Mouse (Mus musculus) thymus, adult 2 months (tissue): ENCODE results near the gene B3gat2. TPM values are rescaled to one million over a fixed set of nuclear protein-coding genes. Genes with fewer than 3 reads are reported as not detected.

ENCODE experiments used
- DNase-seq: peaks from one replicate; pipeline ENCODE4 v3.0.0; 2021
- H3K27ac ChIP-seq: fragments of 200-500 bp; 2 replicates; pipeline ENCODE4 v1.5.1; 2012; ENCODE audit warnings: low read length, control low read depth; ENCODE audit not compliant: control insufficient read depth, insufficient read depth
- H3K27me3 ChIP-seq: fragments of 200-500 bp; 2 replicates; pipeline ENCODE4 v1.6.1; 2012; ENCODE audit warnings: mild to moderate bottlenecking, low read length, moderate library complexity, mixed read lengths; ENCODE audit not compliant: control insufficient read depth, insufficient read depth
- H3K36me3 ChIP-seq: fragments of 200-500 bp; 2 replicates; pipeline ENCODE4 v1.6.1; 2012; ENCODE audit warnings: mild to moderate bottlenecking, low read length, moderate library complexity; ENCODE audit not compliant: control insufficient read depth, insufficient read depth
- H3K4me1 ChIP-seq: fragments of 200-500 bp; replicated peaks from 2 replicates; pipeline ENCODE4 v1.6.1; 2012; ENCODE audit warnings: low read length; ENCODE audit not compliant: control insufficient read depth, insufficient read depth
- H3K4me3 ChIP-seq: fragments of 200-500 bp; 2 replicates; pipeline ENCODE4 v1.5.1; 2012; ENCODE audit warnings: mild to moderate bottlenecking, low read length, control low read depth, moderate library complexity; ENCODE audit not compliant: control insufficient read depth, insufficient read depth
- CTCF ChIP-seq: fragments of 200-500 bp; IDR thresholded peaks from 2 replicates; pipeline ENCODE4 v1.5.1; 2012; ENCODE audit warnings: mild to moderate bottlenecking, control low read depth, low read length, moderate library complexity, borderline replicate concordance; ENCODE audit not compliant: control insufficient read depth, poor library complexity, insufficient read depth; ENCODE audit errors: extremely low read depth
- POLR2A ChIP-seq: fragments of 200-500 bp; IDR thresholded peaks from 2 replicates; pipeline ENCODE4 v1.6.1; 2012; ENCODE audit warnings: mild to moderate bottlenecking, low read length, control low read depth, moderate library complexity; ENCODE audit not compliant: control insufficient read depth, poor library complexity, insufficient read depth; ENCODE audit errors: extremely low read depth
- WGBS: fragments of 180-500 bp; shearing (Covaris S2); methylation state at CpG from one replicate; pipeline ENCODE4 v1.1.7; 2018; 5-methylcytosine and 5-hydroxymethylcytosine counted together
- polyA plus RNA-seq: library from polyadenylated mRNA; depleted of rRNA; stranded (reverse); fragments of >200 nt; gene quantifications from 2 replicates; pipeline ENCODE4 v1.2.3, GENCODE M21; 2012; rRNA removed

Gene B3gat2
- 0.13 and 0.19 TPM in 2 replicates for polyA plus RNA-seq

GRCm38 (mm10) chr1:23761502-23762135 lies at the start of gene B3gat2:
Gene B3gat2 (plus strand): TSS chr1:23761753.
- no peak for DNase-seq

DNA sequence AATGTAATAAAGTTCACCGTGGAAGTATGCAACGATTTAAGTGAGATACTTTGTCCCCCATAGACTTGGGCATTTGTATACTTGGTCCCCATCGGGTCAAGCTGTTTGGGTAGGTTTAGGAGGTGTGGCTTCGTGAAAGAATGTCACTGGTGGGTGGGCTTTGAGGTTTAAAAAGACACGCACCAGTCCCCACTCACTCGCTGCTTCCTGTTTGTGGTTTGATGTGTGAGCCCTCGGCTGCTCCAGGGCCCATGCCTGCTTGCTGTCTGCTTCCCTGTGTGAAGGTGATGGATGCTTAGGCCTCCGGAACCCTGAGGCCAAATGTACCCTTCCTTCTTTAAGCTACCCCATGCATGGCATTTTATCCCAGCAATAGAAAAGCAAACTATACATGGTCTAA lies 41.2 kb upstream of the B3gat2 start:
- DNase-seq: no peak
- Histone ChIP-seq H3K27me3 (no peaks in the 10 kb centered on the region), H3K4me3 (no peak overlapping the region), H3K36me3 (no peaks in the 10 kb centered on the region), H3K4me1 (no peaks in the 10 kb centered on the region), H3K27ac (no peak overlapping the region)
- no peak for TF ChIP-seq POLR2A
- TF ChIP-seq CTCF: no peak
- WGBS: 70% methylated on average over 8 of the region's 8 CpGs

More at GRCm38 (mm10) chr1:23761502-23762135, at the start of gene B3gat2:
- no peak within 1 kb of the TSS for H3K27ac ChIP-seq
- no peaks in the 10 kb centered on the region for H3K4me1 ChIP-seq
- H3K27me3 ChIP-seq: peaks cover 7% of the 10 kb centered on the region
- WGBS: 4% methylated on average over 34 of the region's 34 CpGs
- H3K4me3 ChIP-seq: no peak within 1 kb of the TSS
- no peaks in the 10 kb centered on the region for H3K36me3 ChIP-seq
- TF ChIP-seq POLR2A: no peak
- no peak for TF ChIP-seq CTCF

GRCm38 (mm10) chr1:23721036-23721435 lies 40.5 kb upstream of the B3gat2 start:
- no peaks in the 10 kb centered on the region for H3K4me1 ChIP-seq
- TF ChIP-seq POLR2A (no peak), CTCF (no peak)
- H3K27me3 ChIP-seq: no peaks in the 10 kb centered on the region
- no peak overlapping the region for H3K27ac ChIP-seq
- H3K4me3 ChIP-seq: no peak overlapping the region
- 87% methylated on average over 2 of the region's 2 CpGs for WGBS
- no peak for DNase-seq
- H3K36me3 ChIP-seq: no peaks in the 10 kb centered on the region

GRCm38 (mm10) chr1:23722469-23723372 lies 38.8 kb upstream of the B3gat2 start:
- no peak for DNase-seq
- 91% methylated on average over 15 of the region's 15 CpGs for WGBS
- TF ChIP-seq POLR2A: no peak
- no peak for TF ChIP-seq CTCF
- Histone ChIP-seq H3K36me3 (no peaks in the 10 kb centered on the region), H3K27ac (no peak overlapping the region), H3K4me1 (no peaks in the 10 kb centered on the region), H3K27me3 (no peaks in the 10 kb centered on the region), H3K4me3 (no peak overlapping the region)

DNA sequence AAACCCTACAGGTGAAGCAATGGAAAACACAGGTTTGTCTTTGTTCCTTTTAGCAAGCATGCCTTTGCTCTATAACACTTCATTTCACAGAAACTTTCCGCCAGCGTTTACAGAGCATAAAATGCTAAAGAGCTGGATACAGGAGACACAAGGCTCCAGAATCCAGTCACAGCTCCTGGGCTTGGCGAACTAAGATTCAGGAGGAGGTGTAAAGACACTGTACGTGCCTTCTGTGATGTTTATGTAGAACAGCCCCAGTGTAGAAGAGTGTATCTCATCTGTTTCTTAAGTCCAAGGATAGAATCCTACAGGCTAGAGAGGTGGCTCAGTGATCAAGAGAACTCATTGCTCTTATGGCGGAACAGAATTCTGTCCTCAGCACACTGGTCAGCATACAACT lies 30.2 kb upstream of the B3gat2 start:
- no peak overlapping the region for H3K4me3 ChIP-seq
- no peaks in the 10 kb centered on the region for H3K27me3 ChIP-seq
- 96% methylated on average over 5 of the region's 5 CpGs for WGBS
- H3K36me3 ChIP-seq: no peaks in the 10 kb centered on the region
- H3K4me1 ChIP-seq: no peaks in the 10 kb centered on the region
- TF ChIP-seq CTCF (no peak), POLR2A (no peak)
- DNase-seq: no peak
- H3K27ac ChIP-seq: no peak overlapping the region

- TF ChIP-seq CTCF: no peak
- TF ChIP-seq POLR2A: no peak
- Histone ChIP-seq H3K36me3 (no peaks in the 10 kb centered on the region), H3K4me1 (no peaks in the 10 kb centered on the region), H3K27ac (no peak overlapping the region), H3K27me3 (no peaks in the 10 kb centered on the region), H3K4me3 (no peak overlapping the region)
- 86% methylated on average over 3 of the region's 3 CpGs for WGBS
- no peak for DNase-seq
Measured at GRCm38 (mm10) chr1:23750864-23751532, 10.6 kb upstream of the B3gat2 start.
